Mouse (Mus musculus): ENCODE data around the gene Nek9. TPM values are rescaled to one million over a fixed set of nuclear protein-coding genes. Genes with fewer than 3 reads are reported as not detected.
A peak's percentile ranks its signal among the peaks of the same experiment; 100 is the strongest.

The Nek9 gene
- polyA plus RNA-seq, 1 experiment from 2014 or later: 33.1 TPM

DNA sequence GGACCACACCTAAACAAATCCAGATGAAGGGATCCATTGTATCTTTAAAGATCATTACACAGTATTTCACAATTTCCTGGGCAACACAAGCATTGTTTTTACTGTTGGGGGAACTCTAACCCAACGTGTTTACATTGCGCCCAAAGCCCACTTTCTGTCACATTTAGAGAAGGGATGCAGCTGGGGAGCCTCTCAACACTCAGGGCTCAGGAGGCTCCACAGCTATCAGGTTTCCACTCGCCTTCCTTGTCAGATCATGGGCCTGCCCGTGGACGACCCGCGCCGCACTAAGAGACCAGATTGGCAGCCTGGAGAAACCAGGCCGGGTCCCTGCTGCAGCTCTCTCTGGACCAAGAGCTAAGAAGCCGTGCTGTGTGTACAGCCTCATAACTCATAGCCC lies 65.7 kb downstream of the Nek9 start:
- H3K27ac ChIP-seq: peak overlapping the region; percentile 65
- H3K27me3 ChIP-seq: no peaks in the 10 kb centered on the region
- no peak overlapping the region for H3K9ac ChIP-seq
- no peaks in the 10 kb centered on the region for H3K9me3 ChIP-seq
- 0 out of 2 replicates have a peak, but pooled peaks cover 4% of the 10 kb centered on the region for H3K36me3 ChIP-seq
- H3K4me2 ChIP-seq (replicated peaks): no peak overlapping the region
- WGBS: 27% methylated on average over 10 of the region's 10 CpGs
- H3K4me1 ChIP-seq: peaks cover 9% of the 10 kb centered on the region; the same call in 1 of the 2 replicates
- peak; percentile 61 for ATAC-seq (ENCODE audit: insufficient number of reproducible peaks, insufficient read depth, low FRiP score, low TSS enrichment)
- no peak overlapping the region for H3K4me3 ChIP-seq

DNA sequence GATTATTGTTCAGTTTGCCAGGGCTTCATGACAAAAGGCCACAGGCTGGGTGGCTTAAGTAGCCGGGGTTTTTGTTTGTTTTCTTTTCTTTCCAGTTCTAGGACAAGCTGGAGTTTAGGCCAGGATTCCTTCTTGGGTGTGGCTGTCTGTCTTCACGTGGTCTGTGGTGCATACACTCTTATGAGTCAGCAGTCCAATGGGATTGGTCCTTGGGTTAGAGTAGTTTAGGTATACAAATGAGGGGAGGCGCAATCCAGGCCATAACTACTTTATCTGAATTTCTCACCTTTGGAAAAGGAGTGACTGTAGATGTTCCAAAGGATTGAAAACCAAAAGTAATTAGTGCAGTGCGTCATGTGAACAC lies 67.3 kb downstream of the Nek9 start:
- Histone ChIP-seq H3K9ac (no peak overlapping the region), H3K36me3 (0 out of 2 replicates have a peak, but pooled peaks cover 4% of the 10 kb centered on the region), H3K4me3 (no peak overlapping the region), H3K9me3 (no peaks in the 10 kb centered on the region), H3K4me2 (replicated peaks) (no peak overlapping the region), H3K4me1 (peaks cover 9% of the 10 kb centered on the region; the same call in 1 of the 2 replicates), H3K27me3 (no peaks in the 10 kb centered on the region), H3K27ac (no peak overlapping the region)
- 75% methylated on average over 4 of the region's 4 CpGs for WGBS
- ATAC-seq (ENCODE audit: insufficient number of reproducible peaks, insufficient read depth, low FRiP score, low TSS enrichment): no peak

DNA sequence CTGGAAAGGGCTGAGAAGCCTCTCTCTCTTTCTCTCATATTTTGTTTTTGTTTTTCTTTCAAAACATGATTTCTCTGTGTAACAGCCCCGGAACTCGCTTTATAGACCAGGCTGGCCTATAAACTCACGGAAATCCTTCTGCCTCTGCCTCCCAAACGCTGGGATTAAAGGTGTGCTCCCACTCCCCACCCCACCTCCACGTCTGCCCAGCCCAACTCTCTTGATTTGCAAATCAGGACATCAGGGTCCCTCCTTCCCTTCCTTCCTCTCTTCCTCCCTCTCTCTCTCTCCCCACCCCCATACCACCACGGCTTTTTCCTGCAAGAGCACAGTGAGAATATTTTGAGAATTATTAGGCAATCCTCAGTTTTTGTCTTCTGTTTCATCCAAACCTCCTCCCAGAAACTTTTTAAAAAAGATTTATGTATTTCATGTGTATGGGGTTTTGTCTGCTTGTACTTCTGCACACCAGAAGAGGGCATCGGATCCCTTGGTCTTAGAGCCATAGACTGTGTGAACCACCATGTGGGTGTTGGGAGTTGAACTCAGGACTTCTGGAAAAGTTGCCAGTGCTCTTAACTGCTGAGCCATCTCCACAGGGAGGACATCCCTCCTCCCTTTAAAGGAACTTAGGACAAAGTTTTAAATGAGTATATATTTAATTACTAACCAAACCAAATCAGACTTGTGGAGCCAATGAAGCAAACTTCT lies 67.9 kb downstream of the Nek9 start:
- no peak overlapping the region for H3K4me2 ChIP-seq (replicated peaks)
- H3K4me1 ChIP-seq: peaks cover 9% of the 10 kb centered on the region; the same call in 1 of the 2 replicates
- no peaks in the 10 kb centered on the region for H3K27me3 ChIP-seq
- H3K36me3 ChIP-seq: 0 out of 2 replicates have a peak, but pooled peaks cover 4% of the 10 kb centered on the region
- no peaks in the 10 kb centered on the region for H3K9me3 ChIP-seq
- H3K27ac ChIP-seq: no peak overlapping the region
- no peak overlapping the region for H3K4me3 ChIP-seq
- no peak overlapping the region for H3K9ac ChIP-seq
- no peak for ATAC-seq (ENCODE audit: insufficient number of reproducible peaks, insufficient read depth, low FRiP score, low TSS enrichment)
- 79% methylated on average over 7 of the region's 7 CpGs for WGBS

DNA sequence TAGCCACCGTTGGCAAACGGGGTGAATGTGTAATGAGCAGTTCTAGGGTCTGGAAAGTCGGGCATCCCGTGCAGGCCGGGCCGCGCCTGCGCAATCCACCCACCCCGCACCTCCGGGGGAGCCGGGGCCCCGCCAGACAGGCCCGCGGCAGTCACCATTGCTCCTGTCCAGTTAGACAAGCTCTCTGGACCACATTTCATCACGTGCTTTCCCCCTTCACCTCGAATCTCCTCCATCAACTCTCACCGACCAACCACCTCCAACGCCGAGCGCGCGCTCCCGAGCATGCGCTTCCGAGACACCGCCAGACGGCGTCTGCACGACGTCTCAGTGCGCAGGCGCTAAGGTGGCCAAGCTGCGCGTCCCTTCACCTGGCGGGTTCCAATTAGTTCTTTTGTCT lies 68.8 kb downstream of the Nek9 start, which contains the start of gene Mlh3:
Gene Mlh3, minus strand, starts transcription at position 281 of the 400 bp plus-strand sequence.
- ATAC-seq (ENCODE audit: insufficient number of reproducible peaks, insufficient read depth, low FRiP score, low TSS enrichment): peak; percentile 67
- Histone ChIP-seq H3K36me3 (no peaks in the 10 kb centered on the region), H3K27ac (peak within 1 kb of the TSS; percentile 91), H3K27me3 (no peaks in the 10 kb centered on the region), H3K4me2 (replicated peaks) (peak within 1 kb of the TSS; percentile 55), H3K4me1 (peaks cover 17% of the 10 kb centered on the region; the same call in 1 of the 2 replicates), H3K9ac (peak within 1 kb of the TSS; percentile 66), H3K4me3 (peak within 1 kb of the TSS; percentile 48), H3K9me3 (no peaks in the 10 kb centered on the region)
- WGBS: under 1% methylated on average over 35 of the region's 35 CpGs

DNA sequence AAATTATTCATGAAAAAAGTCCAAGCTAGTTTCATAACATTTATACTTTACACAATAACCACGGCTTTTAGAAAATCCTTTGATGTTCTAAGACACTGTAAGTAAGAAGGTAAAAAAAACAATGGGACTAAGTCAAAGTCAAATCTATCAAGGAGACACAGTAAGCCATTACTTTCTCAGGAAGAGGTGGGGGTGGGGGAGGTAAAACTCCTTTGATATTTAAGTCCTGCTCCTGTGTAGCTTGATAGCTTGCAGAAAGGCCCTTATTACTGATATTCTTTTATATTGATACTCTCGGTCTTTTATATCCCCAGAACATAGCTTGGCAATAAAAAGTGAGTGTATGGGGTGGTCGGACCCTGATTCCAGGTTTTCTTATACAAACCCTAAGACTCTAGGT lies 69.3 kb downstream of the Nek9 start:
- Histone ChIP-seq H3K4me2 (replicated peaks) (peak overlapping the region; percentile 55), H3K27ac (peak overlapping the region; percentile 91), H3K4me1 (peaks cover 20% of the 10 kb centered on the region; the same call in 1 of the 2 replicates), H3K27me3 (no peaks in the 10 kb centered on the region), H3K36me3 (no peaks in the 10 kb centered on the region), H3K4me3 (peak overlapping the region; percentile 48), H3K9me3 (no peaks in the 10 kb centered on the region), H3K9ac (peak overlapping the region; percentile 66; the same call in 1 of the 2 replicates)
- whole genome bisulfite sequencing: 39% methylated on average over 3 of the region's 3 CpGs
- no peak for ATAC-seq (ENCODE audit: insufficient number of reproducible peaks, insufficient read depth, low FRiP score, low TSS enrichment)

DNA sequence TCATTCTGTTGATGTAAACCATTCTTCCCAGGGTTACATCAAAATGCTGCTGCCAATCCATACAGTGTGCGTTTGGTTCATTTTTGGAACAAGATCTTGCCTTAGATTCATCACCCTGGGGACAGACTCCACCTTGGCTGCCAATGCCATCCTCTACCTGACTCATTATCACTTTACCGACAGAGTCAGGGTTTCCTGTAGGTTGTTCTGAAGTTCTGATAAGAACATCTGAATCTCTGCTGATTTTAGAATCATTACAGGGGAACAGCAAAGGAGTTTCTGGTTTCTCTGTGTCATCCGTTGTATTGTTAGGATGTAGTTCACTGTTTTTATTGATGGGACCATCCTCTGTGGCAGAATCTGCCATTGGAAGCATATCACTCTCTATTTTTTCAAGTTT lies 72.9 kb downstream of the Nek9 start:
- H3K9me3 ChIP-seq: no peaks in the 10 kb centered on the region
- no peak overlapping the region for H3K9ac ChIP-seq
- WGBS: 86% methylated on average over 3 of the region's 3 CpGs
- H3K4me1 ChIP-seq: peaks cover 29% of the 10 kb centered on the region
- ATAC-seq (ENCODE audit: insufficient number of reproducible peaks, insufficient read depth, low FRiP score, low TSS enrichment): no peak
- 0 out of 2 replicates have a peak overlapping the region, but pooled peaks have one; percentile 30 for H3K27ac ChIP-seq
- H3K27me3 ChIP-seq: no peaks in the 10 kb centered on the region
- H3K36me3 ChIP-seq: no peaks in the 10 kb centered on the region
- H3K4me2 ChIP-seq (replicated peaks): no peak overlapping the region
- H3K4me3 ChIP-seq: no peak overlapping the region

DNA sequence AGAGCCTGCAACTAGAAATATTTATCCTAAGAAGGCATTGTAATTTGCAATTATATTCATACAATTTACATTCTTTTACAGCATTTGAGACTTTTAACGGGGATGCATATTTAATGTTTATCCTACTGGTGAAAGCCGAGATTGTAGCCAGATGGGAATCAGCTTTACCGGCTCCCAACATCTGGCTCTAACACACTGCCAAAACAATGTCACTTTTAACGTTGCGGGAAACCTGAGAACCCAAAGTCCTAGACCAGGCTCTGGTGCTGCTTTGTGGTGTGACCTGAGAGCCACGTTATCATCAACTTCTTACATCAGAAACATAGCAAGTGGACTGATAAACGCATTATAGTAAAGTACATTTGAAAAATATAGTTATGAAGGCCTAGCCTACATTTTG lies 74.2 kb downstream of the Nek9 start:
- no peaks in the 10 kb centered on the region for H3K27me3 ChIP-seq
- H3K4me3 ChIP-seq: no peak overlapping the region
- no peak for ATAC-seq (ENCODE audit: insufficient number of reproducible peaks, insufficient read depth, low FRiP score, low TSS enrichment)
- peaks cover 29% of the 10 kb centered on the region for H3K4me1 ChIP-seq
- 17% methylated on average over 7 of the region's 7 CpGs for WGBS
- no peak overlapping the region for H3K4me2 ChIP-seq (replicated peaks)
- no peak overlapping the region for H3K9ac ChIP-seq
- H3K27ac ChIP-seq: peak overlapping the region; percentile 73
- no peaks in the 10 kb centered on the region for H3K9me3 ChIP-seq
- no peaks in the 10 kb centered on the region for H3K36me3 ChIP-seq

DNA sequence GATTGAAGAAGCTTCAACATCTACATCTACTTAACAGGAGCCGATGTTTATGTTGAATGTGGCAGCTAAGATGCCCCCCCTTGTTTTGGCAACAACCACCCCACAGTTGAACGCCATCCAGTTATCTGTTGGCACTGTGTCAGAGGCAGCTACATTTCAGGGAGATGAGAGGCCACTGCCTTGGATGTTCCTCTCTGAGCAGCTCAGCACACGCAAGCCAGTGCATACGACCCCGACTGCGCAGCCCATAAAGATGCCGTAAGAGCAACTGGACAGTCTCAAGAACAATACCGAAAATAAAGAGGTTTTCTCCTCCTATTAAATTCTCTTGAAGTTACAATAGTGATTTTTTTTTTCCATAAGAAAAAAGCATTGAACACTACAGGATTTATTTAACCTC lies 74.6 kb downstream of the Nek9 start:
- H3K4me1 ChIP-seq: peaks cover 27% of the 10 kb centered on the region
- peak overlapping the region; percentile 78 for H3K27ac ChIP-seq
- H3K4me2 ChIP-seq (replicated peaks): no peak overlapping the region
- ATAC-seq (ENCODE audit: insufficient number of reproducible peaks, insufficient read depth, low FRiP score, low TSS enrichment): no peak
- H3K4me3 ChIP-seq: no peak overlapping the region
- H3K36me3 ChIP-seq: no peaks in the 10 kb centered on the region
- H3K9ac ChIP-seq: no peak overlapping the region
- H3K9me3 ChIP-seq: no peaks in the 10 kb centered on the region
- 50% methylated on average over 8 of the region's 8 CpGs for WGBS
- H3K27me3 ChIP-seq: no peaks in the 10 kb centered on the region

DNA sequence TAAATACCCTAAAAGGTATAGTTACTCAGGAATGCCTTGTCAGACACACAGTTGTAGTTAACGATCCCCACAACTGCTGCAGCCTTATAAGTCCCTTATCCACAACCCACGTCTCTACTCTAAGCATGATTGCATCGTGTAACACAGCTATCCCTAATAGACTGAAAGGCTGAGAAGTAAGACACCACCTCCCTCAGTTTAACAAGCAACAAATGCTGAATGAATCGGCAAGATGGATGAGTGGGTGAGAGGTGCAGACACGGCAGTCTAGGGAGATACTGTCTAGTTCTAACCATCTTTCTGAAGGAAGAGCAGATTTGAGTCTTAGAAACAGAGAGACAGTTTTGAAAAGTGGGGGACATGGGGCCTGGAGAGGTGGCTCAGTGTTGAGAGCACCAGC lies 76.0 kb downstream of the Nek9 start:
- no peak for ATAC-seq (ENCODE audit: insufficient number of reproducible peaks, insufficient read depth, low FRiP score, low TSS enrichment)
- Histone ChIP-seq H3K27ac (peak overlapping the region; percentile 76), H3K4me2 (replicated peaks) (no peak overlapping the region), H3K36me3 (no peaks in the 10 kb centered on the region; the same call in 1 of the 2 replicates), H3K9ac (no peak overlapping the region), H3K4me1 (peaks cover 27% of the 10 kb centered on the region), H3K9me3 (no peaks in the 10 kb centered on the region), H3K4me3 (no peak overlapping the region), H3K27me3 (no peaks in the 10 kb centered on the region)
- WGBS: 76% methylated on average over 5 of the region's 5 CpGs

DNA sequence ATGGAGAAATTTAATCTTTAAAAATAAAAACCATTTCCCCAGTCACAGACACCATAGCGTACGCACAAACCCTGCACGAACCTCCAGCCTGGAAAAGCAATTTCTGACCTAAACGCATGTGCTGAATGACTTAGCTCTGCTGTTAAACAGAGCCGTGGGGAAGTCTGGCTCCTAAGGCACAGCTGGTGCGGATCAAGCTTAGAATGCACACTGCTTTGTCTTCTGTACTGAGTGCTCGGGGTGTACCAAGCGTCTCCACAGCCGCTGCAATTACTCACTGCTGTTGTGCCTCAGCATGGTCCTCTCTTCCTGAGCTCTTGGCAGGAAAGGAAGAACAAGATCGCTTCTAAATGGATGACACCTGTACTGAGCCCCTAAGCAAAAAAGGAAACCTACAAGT lies 76.7 kb downstream of the Nek9 start:
- Histone ChIP-seq H3K4me3 (no peak overlapping the region), H3K4me1 (peaks cover 27% of the 10 kb centered on the region), H3K36me3 (no peaks in the 10 kb centered on the region; the same call in 1 of the 2 replicates), H3K27me3 (no peaks in the 10 kb centered on the region), H3K27ac (peak overlapping the region; percentile 76), H3K9ac (no peak overlapping the region), H3K4me2 (replicated peaks) (no peak overlapping the region), H3K9me3 (no peaks in the 10 kb centered on the region)
- peak; percentile 88 for ATAC-seq (ENCODE audit: insufficient number of reproducible peaks, insufficient read depth, low FRiP score, low TSS enrichment)
- 20% methylated on average over 10 of the region's 10 CpGs for WGBS

DNA sequence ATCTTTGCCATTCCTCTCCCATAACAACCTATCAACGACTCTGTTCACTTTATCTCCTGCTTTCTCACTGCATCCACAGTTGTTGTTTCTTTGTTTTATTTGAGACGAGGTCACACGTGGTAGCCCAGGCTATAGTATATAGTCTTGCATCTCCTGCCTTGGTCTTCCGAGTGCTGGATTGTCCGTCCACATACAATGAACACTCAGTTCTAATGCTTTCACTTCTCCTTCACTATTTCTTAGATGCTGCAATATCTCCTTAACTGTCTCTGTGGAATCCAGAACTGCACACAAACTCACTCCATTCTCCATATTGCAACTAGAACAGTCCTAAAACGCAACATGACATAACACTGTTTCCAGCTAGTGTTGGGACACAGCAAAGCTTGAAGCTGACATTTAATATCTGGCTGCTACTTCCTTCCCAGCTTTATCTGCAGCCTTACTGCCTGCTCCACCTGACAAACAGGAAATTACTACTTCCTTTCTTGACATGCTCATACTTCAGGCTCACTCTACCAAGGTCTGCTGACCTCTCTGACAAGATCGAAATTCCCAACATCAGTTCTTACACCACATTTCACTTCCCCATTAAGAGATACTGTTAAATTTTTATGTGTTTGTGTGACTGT lies 82.0 kb downstream of the Nek9 start:
- Histone ChIP-seq H3K4me2 (replicated peaks) (no peak overlapping the region), H3K27ac (0 out of 2 replicates have a peak overlapping the region, but pooled peaks have one; percentile 18), H3K36me3 (no peaks in the 10 kb centered on the region; the same call in 1 of the 2 replicates), H3K9ac (no peak overlapping the region), H3K27me3 (no peaks in the 10 kb centered on the region), H3K9me3 (no peaks in the 10 kb centered on the region), H3K4me1 (peaks cover 18% of the 10 kb centered on the region), H3K4me3 (no peak overlapping the region)
- no peak for ATAC-seq (ENCODE audit: insufficient number of reproducible peaks, insufficient read depth, low FRiP score, low TSS enrichment)
- WGBS: 79% methylated on average over 7 of the region's 7 CpGs

Measured in embryonic facial prominence, embryonic 12.5 days (tissue).